Mouse (Mus musculus) activated CD4-positive, CD25-positive, alpha-beta regulatory T cell, adult 4 months (primary cell): ENCODE results near the gene Neurod2. TPM values are rescaled to one million over a fixed set of nuclear protein-coding genes. Genes with fewer than 3 reads are reported as not detected.

Source experiments
- ATAC-seq: one replicate; pipeline ENCODE4 v1.8.0; 2017
- polyA plus RNA-seq, 2 experiments: library from polyadenylated mRNA; unstranded; fragments of 100-300 nt; shearing (Covaris generic); gene quantifications; one replicate each; pipeline ENCODE4 v1.2.1; 2017

Gene Neurod2
- polyA plus RNA-seq, 2 experiments from 2014 or later: not detected

GRCm38 (mm10) chr11:98313790-98314323, 15.6 kb downstream of the Neurod2 start:
- ATAC-seq: no peak

- no peak for ATAC-seq
Measured at GRCm38 (mm10) chr11:98298484-98299205, 30.8 kb downstream of the Neurod2 start.

- no peak for ATAC-seq
Measured at GRCm38 (mm10) chr11:98297778-98298177, 31.7 kb downstream of the Neurod2 start.

- no peak for ATAC-seq
Measured at GRCm38 (mm10) chr11:98296916-98297315, 32.5 kb downstream of the Neurod2 start.

- no peak for ATAC-seq
Measured at GRCm38 (mm10) chr11:98296277-98296676, 33.2 kb downstream of the Neurod2 start.

- no peak for ATAC-seq
Measured at GRCm38 (mm10) chr11:98295013-98295585, 34.3 kb downstream of the Neurod2 start.

GRCm38 (mm10) chr11:98294188-98295012, 35.0 kb downstream of the Neurod2 start:
- ATAC-seq: peak; percentile 28

GRCm38 (mm10) chr11:98293070-98293469, 36.4 kb downstream of the Neurod2 start:
- ATAC-seq: no peak

- ATAC-seq: no peak
Measured at GRCm38 (mm10) chr11:98290906-98291305, 38.5 kb downstream of the Neurod2 start.

- ATAC-seq: no peak
Measured at GRCm38 (mm10) chr11:98289873-98290272, 39.6 kb downstream of the Neurod2 start.

GRCm38 (mm10) chr11:98287961-98288360, 41.5 kb downstream of the Neurod2 start:
- no peak for ATAC-seq

- ATAC-seq: no peak
Measured at GRCm38 (mm10) chr11:98287531-98287930, 41.9 kb downstream of the Neurod2 start.

GRCm38 (mm10) chr11:98285368-98285767, 44.1 kb downstream of the Neurod2 start:
- no peak for ATAC-seq

GRCm38 (mm10) chr11:98284230-98284629, 45.2 kb downstream of the Neurod2 start:
- no peak for ATAC-seq

- no peak for ATAC-seq
Measured at GRCm38 (mm10) chr11:98283740-98284139, 45.7 kb downstream of the Neurod2 start.

Other genes starting within 250 kb of the Neurod2 start
- 1 to 10 TPM; 7.7 to 8.4 TPM for gene Fbxl20, start 179.2 kb downstream of the Neurod2 start, polyA plus RNA-seq
- 10 to 100 TPM; 60.6 to 70.5 TPM for gene Med1, start 136.4 kb downstream of the Neurod2 start, polyA plus RNA-seq
- gene Cdk12, start 126.6 kb downstream of the Neurod2 start, polyA plus RNA-seq: 10 to 100 TPM; 24.6 to 24.9 TPM
- gene Ppp1r1b, start 18.8 kb upstream of the Neurod2 start, polyA plus RNA-seq: not detected
- 10 to 100 TPM; 33.3 to 42.1 TPM for gene Stard3, start 28.7 kb upstream of the Neurod2 start, polyA plus RNA-seq
- not detected for gene Tcap, start 54.2 kb upstream of the Neurod2 start, polyA plus RNA-seq
- gene Pnmt, start 56.8 kb upstream of the Neurod2 start, polyA plus RNA-seq: not detected
- 1 to 10 TPM; 3.3 to 4.0 TPM for gene Pgap3, start 70.8 kb upstream of the Neurod2 start, polyA plus RNA-seq
- gene Erbb2, start 82.8 kb upstream of the Neurod2 start, polyA plus RNA-seq: under 1 TPM in 1 of 2 experiments, not detected in 1; 0.07 TPM
- 100 to 1,000 TPM; 161 to 193 TPM for gene Mien1, start 109.3 kb upstream of the Neurod2 start, polyA plus RNA-seq
- gene Grb7, start 116.7 kb upstream of the Neurod2 start, polyA plus RNA-seq: 1 to 10 TPM; 2.3 to 3.4 TPM
- gene Ikzf3, start 216.4 kb upstream of the Neurod2 start, polyA plus RNA-seq: 100 to 1,000 TPM in 1 of 2 experiments, 10 to 100 TPM in 1; 95.8 to 124 TPM
- 1 to 10 TPM; 4.2 to 7.1 TPM for gene Zpbp2, start 221.4 kb upstream of the Neurod2 start, polyA plus RNA-seq